Mouse (Mus musculus) ES-Bruce4 (cell line): ENCODE data around the gene Tlcd2.

Experiments
- CTCF ChIP-seq: IDR thresholded peaks from one replicate; pipeline ENCODE4 v1.8.1; 2011; ENCODE audit warnings: low read depth, low read length
- EP300 ChIP-seq: IDR thresholded peaks from 2 replicates; pipeline ENCODE4 v1.6.1; 2011; ENCODE audit warnings: low read depth, low read length; ENCODE audit not compliant: insufficient read depth

DNA sequence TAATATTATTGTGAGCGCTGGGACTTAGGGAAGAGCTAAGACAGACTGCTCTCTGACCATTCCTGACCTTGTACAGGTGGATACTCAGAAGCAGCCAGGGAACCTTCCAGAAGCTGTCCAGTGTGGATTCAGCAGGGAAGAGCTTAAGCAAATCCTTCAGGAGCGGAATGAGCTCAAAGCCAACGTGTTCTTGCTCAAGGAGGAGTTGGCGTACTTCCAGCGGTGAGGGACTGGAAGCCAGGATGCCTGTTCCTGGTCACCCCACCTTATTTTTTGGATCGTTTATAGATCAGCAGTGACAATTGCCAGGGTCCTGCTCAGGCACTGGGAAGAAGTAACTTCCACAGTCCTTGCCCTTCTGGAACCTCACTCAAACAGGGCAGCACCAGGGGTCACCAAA, 49.7 kb downstream of the Tlcd2 start:
- no peak for TF ChIP-seq CTCF
- TF ChIP-seq EP300, result no peak
